ENCODE assay signal across 11 mouse cellular contexts in genomic region chr17:23540106-23540505, GRCm38 (mm10). TPM values are rescaled to one million over a fixed set of nuclear protein-coding genes. Genes with fewer than 3 reads are reported as not detected.
DNase-seq lines count a peak whose midpoint lies in the region; ATAC-seq lines count a peak whose summit lies in the region.
"Had no signal": no experiment of that assay in that cellular context is flagged by ENCODE, and none has a peak within 500 bp of the region (broad histone marks: within the 10 kb centered on the region; RNA-seq: fewer than 3 reads in every experiment).

No protein-coding gene starts in this region.

- H3K27ac ChIP-seq in forebrain, embryonic 10.5 days: no peak overlapping the region
- no peak overlapping the region for H3K27ac ChIP-seq in forebrain, embryonic 15.5 days (replicated peaks)
- H3K27ac ChIP-seq in kidney, embryonic 15.5 days: no peak overlapping the region
- no peak overlapping the region for H3K27ac ChIP-seq in embryonic facial prominence, embryonic 12.5 days
- H3K27ac ChIP-seq in liver, embryonic 16.5 days (ENCODE audit: low read length): no peak overlapping the region

- ATAC-seq in forebrain, embryonic 15.5 days (replicated peaks): no peak
- ATAC-seq in kidney, embryonic 15.5 days (replicated peaks; ENCODE audit: low FRiP score): peak; percentile 7; the same call in 1 of the 2 replicates
- no peak for ATAC-seq in embryonic facial prominence, embryonic 12.5 days (ENCODE audit: insufficient number of reproducible peaks, insufficient read depth, low FRiP score, low TSS enrichment)
- ATAC-seq in liver, embryonic 16.5 days (ENCODE audit: low read depth): no peak

- peaks cover 44% of the 10 kb centered on the region for H3K4me1 ChIP-seq in forebrain, embryonic 10.5 days
- peaks cover 13% of the 10 kb centered on the region for H3K4me1 ChIP-seq in forebrain, embryonic 15.5 days
- peaks cover 36% of the 10 kb centered on the region for H3K4me1 ChIP-seq in kidney, embryonic 15.5 days
- peaks cover 15% of the 10 kb centered on the region for H3K4me1 ChIP-seq in embryonic facial prominence, embryonic 12.5 days
- H3K4me1 ChIP-seq in liver, embryonic 16.5 days (ENCODE audit: control insufficient read depth, low read depth, low read length): peaks cover 10% of the 10 kb centered on the region

- WGBS in forebrain, embryonic 10.5 days: 35% methylated on average over 3 of the region's 3 CpGs
- WGBS in forebrain, embryonic 15.5 days: 37% methylated on average over 3 of the region's 3 CpGs
- 37% methylated on average over 3 of the region's 3 CpGs for WGBS in kidney, embryonic 15.5 days
- WGBS in embryonic facial prominence, embryonic 12.5 days: 39% methylated on average over 3 of the region's 3 CpGs
- 39% methylated on average over 3 of the region's 3 CpGs for WGBS in liver, embryonic 16.5 days (ENCODE audit: insufficient replicate concordance)

- H3K4me2 ChIP-seq in forebrain, embryonic 15.5 days (replicated peaks): no peak overlapping the region
- H3K4me2 ChIP-seq in kidney, embryonic 15.5 days: peak overlapping the region; percentile 48
- peak overlapping the region; percentile 22; the same call in 1 of the 2 replicates for H3K4me2 ChIP-seq in embryonic facial prominence, embryonic 12.5 days (replicated peaks)
- H3K4me2 ChIP-seq in liver, embryonic 16.5 days (ENCODE audit: low read depth, low read length): peak overlapping the region; percentile 47

- no peak for DNase-seq in forebrain, embryonic 10.5 days (ENCODE audit: extremely low spot score, low spot score)
- DNase-seq in kidney, adult 8-10 months: no peak
- DNase-seq in right cerebral cortex, postnatal 36 days (ENCODE audit: low spot score in 2 of 2): no peak
- no peak for DNase-seq in right cerebral cortex, postnatal 4 days
- DNase-seq: adrenal gland, postnatal 36 days; cerebellum, adult 8-10 months; kidney, adult 9 months had no signal

- H3K9me3 ChIP-seq in forebrain, embryonic 10.5 days: no peaks in the 10 kb centered on the region
- H3K9me3 ChIP-seq in forebrain, embryonic 15.5 days: no peaks in the 10 kb centered on the region
- H3K9me3 ChIP-seq in kidney, embryonic 15.5 days (replicated peaks): no peaks in the 10 kb centered on the region
- no peaks in the 10 kb centered on the region for H3K9me3 ChIP-seq in embryonic facial prominence, embryonic 12.5 days
- no peaks in the 10 kb centered on the region for H3K9me3 ChIP-seq in liver, embryonic 16.5 days (replicated peaks; ENCODE audit: control insufficient read depth, low read length)

- no peaks in the 10 kb centered on the region for H3K36me3 ChIP-seq in forebrain, embryonic 10.5 days (replicated peaks)
- no peaks in the 10 kb centered on the region for H3K36me3 ChIP-seq in forebrain, embryonic 15.5 days
- H3K36me3 ChIP-seq in kidney, embryonic 15.5 days: no peaks in the 10 kb centered on the region
- no peaks in the 10 kb centered on the region for H3K36me3 ChIP-seq in embryonic facial prominence, embryonic 12.5 days
- H3K36me3 ChIP-seq in liver, embryonic 16.5 days (ENCODE audit: control insufficient read depth, insufficient read depth): no peaks in the 10 kb centered on the region

- H3K27me3 ChIP-seq in forebrain, embryonic 10.5 days (ENCODE audit: poor library complexity, severe bottlenecking): peaks cover 60% of the 10 kb centered on the region
- peaks cover 37% of the 10 kb centered on the region for H3K27me3 ChIP-seq in forebrain, embryonic 15.5 days
- peaks cover 39% of the 10 kb centered on the region for H3K27me3 ChIP-seq in kidney, embryonic 15.5 days
- peaks cover 52% of the 10 kb centered on the region for H3K27me3 ChIP-seq in embryonic facial prominence, embryonic 12.5 days
- H3K27me3 ChIP-seq in liver, embryonic 16.5 days (ENCODE audit: control insufficient read depth, insufficient read depth, low read depth, low read length): no peaks in the 10 kb centered on the region

- peak overlapping the region; percentile 46 for H3K4me3 ChIP-seq in forebrain, embryonic 10.5 days
- no peak overlapping the region for H3K4me3 ChIP-seq in forebrain, embryonic 15.5 days
- H3K4me3 ChIP-seq in kidney, embryonic 15.5 days (replicated peaks): peak overlapping the region; percentile 27
- no peak overlapping the region for H3K4me3 ChIP-seq in embryonic facial prominence, embryonic 12.5 days
- no peak overlapping the region; the same call in 1 of the 2 replicates for H3K4me3 ChIP-seq in liver, embryonic 16.5 days (ENCODE audit: low read depth, low read length)

- H3K9ac ChIP-seq in forebrain, embryonic 15.5 days (replicated peaks): no peak overlapping the region
- H3K9ac ChIP-seq in kidney, embryonic 15.5 days: no peak overlapping the region
- H3K9ac ChIP-seq in embryonic facial prominence, embryonic 12.5 days: no peak overlapping the region
- no peak overlapping the region for H3K9ac ChIP-seq in liver, embryonic 16.5 days (ENCODE audit: low read depth, low read length)

RNA-seq across cellular contexts. Expression of gene Zfp213, which starts 23.9 kb away (rescaled TPM):
- polyA plus RNA-seq in forebrain, embryonic 10.5 days (2016; fragmentation: Nextera tagmentation; extraction: Ambion mirVana): 27.6 and 29.9 TPM in 2 replicates
- 21.0 and 21.5 TPM in 2 replicates for polyA plus RNA-seq in forebrain, embryonic 15.5 days (2015; fragmentation: Nextera tagmentation; extraction: Ambion mirVana)
- 20.9 and 22.8 TPM in 2 replicates for polyA plus RNA-seq in kidney, embryonic 15.5 days (2015; fragmentation: Nextera tagmentation; extraction: Ambion mirVana)
- polyA plus RNA-seq in embryonic facial prominence, embryonic 12.5 days (2016; fragmentation: Nextera tagmentation; extraction: Ambion mirVana): 24.3 and 26.8 TPM in 2 replicates
- polyA plus RNA-seq in liver, embryonic 16.5 days (2015; fragmentation: Nextera tagmentation; extraction: Ambion mirVana): 4.8 and 5.3 TPM in 2 replicates

RNA-seq across cellular contexts. Expression of gene Zfp13, which starts 59.2 kb away (rescaled TPM):
- 22.1 and 22.2 TPM in 2 replicates for polyA plus RNA-seq in forebrain, embryonic 10.5 days (2016; fragmentation: Nextera tagmentation; extraction: Ambion mirVana)
- 26.9 and 30.2 TPM in 2 replicates for polyA plus RNA-seq in forebrain, embryonic 15.5 days (2015; fragmentation: Nextera tagmentation; extraction: Ambion mirVana)
- polyA plus RNA-seq in kidney, embryonic 15.5 days (2015; fragmentation: Nextera tagmentation; extraction: Ambion mirVana): 16.3 and 16.5 TPM in 2 replicates
- polyA plus RNA-seq in embryonic facial prominence, embryonic 12.5 days (2016; fragmentation: Nextera tagmentation; extraction: Ambion mirVana): 23.8 and 24.1 TPM in 2 replicates
- 1.3 and 1.6 TPM in 2 replicates for polyA plus RNA-seq in liver, embryonic 16.5 days (2015; fragmentation: Nextera tagmentation; extraction: Ambion mirVana)

Comparison
In these comparisons a context has a peak if more than half of its experiments do, and no peak if none do; other contexts are left out.
1. H3K4me3 ChIP-seq: peak in forebrain, embryonic 10.5 days (single experiment) and kidney, embryonic 15.5 days (single experiment); none in forebrain, embryonic 15.5 days (single experiment), embryonic facial prominence, embryonic 12.5 days (single experiment) and liver, embryonic 16.5 days (single experiment).